Mouse (Mus musculus) 3T3-L1 (cell line): ENCODE data around the gene Reps1.
"Not testable (repeated sequence)": the region's sequence is repeated elsewhere in the genome, so short reads cannot be mapped to it uniquely, and the experiment has no call there.

Experiments
- DNase-seq: peaks from one replicate; pipeline ENCODE4 v3.0.0-alpha.2; 2015; ENCODE audit warnings: low read depth, low spot score

The Reps1 gene

DNA sequence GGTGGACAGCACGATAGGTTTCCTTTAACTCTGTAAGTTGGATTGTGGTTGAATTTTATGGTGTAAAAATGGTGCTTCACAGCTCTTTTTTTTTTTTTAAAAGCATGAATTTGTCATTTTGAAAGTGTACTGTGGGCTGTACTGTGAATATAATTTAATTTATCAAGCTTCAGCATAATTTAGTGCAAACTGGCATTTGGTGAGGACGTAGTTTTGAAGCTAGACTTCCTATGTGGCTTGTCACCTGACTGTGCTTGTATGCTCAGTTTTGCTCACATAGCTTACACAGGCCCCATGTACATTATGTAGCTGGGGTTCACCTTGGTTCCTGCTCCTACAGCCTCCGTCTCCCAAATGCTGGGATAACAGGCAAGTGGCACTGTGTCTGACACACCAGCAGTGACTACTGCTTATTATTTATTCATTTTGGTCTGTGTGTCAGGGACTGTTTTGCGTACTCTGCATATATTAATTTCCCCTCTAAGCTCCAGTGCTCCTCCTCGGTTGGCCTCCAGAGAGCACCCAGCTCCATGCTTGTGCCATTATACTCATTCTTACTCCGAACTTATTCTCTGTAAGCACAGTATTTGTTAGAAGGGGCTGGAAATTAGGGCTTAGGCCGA is 9.1 kb downstream of the Reps1 start:
- no peak for DNase-seq

DNA sequence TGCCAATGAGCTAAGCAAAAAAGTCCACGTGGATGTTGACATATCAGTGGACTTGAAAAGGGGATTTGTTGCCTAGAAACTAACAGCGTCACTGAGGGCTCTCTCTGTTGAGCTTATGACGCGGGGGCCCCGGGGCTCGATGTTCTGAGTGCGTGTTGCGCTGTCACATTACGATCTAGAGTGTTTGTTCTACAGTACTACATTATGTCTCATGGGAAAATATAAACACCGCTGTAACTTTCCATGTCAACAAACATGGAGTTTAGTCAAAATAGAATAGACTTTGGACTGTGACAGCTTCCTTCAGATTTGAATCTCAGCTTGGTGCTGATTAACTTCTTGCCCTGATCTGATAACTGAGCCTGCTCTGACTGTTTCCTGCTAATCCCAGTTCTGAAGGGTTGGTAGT is 10.4 kb downstream of the Reps1 start:
- no peak for DNase-seq

GRCm38 (mm10) chr10:18067761-18068446 is 12.2 kb downstream of the Reps1 start:
- DNase-seq, result no peak

DNA sequence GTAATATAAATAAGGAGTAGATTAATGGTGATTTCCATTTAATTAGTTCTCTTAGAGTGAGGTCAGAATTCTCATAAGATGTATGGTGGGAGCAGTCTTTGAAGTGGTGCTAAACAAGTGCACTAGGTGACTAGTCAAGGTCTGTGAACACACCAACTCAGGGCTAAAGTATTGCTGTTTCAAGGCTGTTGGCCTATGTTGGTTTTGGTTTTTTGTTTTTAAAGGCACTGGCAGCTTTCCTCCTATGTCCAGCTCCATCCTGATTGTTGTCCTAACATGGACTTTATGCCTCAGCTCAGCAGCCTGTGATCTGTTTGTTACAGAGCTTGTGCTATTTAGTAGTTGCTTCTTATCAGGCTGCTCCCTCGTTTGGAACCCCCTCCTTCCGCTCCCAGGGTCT is 13.2 kb downstream of the Reps1 start:
- no peak for DNase-seq

DNA sequence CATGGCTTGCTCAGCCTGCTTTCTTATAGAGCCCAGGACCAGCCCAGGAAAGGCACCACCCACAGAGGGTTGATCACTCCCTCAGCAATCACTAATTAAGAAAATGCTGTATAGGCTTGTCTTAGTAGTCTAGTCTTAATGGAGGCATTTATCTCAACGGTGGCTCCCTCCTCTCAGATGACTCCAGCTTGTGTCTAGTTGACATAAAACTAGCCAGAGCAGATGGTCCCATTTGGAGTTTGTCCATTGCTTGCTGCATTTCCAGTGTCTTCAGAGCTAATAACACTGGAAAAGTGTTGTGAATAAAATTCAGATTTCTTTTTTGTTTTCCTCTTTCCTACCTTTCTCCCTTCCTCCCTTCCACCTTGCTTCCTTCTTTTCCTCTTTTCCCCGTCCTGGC is 13.9 kb downstream of the Reps1 start:
- no peak for DNase-seq

- no peak for DNase-seq
These were observed 14.5 kb downstream of the Reps1 start for GRCm38 (mm10) chr10:18070144-18070543.

GRCm38 (mm10) chr10:18070616-18071015 is 15.0 kb downstream of the Reps1 start:
- no peak for DNase-seq

DNA sequence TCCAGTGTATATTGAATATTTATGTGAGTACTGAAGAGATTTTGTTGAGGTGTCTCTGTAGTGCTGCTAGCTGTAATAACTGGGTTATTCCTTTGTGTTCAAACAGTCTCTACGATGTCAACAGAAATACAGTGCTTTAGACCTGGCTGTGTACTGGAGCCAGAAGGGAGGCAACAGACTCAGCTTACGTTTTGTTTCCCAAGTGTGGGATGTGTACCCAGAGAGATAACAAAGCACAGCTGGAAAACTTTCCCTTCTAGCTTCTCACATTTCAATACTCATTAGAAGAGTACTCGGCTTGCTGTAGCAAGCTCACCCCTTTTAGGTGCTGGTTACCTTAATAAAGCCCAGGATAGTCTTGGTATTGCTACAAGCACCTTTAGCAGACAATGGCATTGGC is 17.2 kb downstream of the Reps1 start:
- no peak for DNase-seq

DNA sequence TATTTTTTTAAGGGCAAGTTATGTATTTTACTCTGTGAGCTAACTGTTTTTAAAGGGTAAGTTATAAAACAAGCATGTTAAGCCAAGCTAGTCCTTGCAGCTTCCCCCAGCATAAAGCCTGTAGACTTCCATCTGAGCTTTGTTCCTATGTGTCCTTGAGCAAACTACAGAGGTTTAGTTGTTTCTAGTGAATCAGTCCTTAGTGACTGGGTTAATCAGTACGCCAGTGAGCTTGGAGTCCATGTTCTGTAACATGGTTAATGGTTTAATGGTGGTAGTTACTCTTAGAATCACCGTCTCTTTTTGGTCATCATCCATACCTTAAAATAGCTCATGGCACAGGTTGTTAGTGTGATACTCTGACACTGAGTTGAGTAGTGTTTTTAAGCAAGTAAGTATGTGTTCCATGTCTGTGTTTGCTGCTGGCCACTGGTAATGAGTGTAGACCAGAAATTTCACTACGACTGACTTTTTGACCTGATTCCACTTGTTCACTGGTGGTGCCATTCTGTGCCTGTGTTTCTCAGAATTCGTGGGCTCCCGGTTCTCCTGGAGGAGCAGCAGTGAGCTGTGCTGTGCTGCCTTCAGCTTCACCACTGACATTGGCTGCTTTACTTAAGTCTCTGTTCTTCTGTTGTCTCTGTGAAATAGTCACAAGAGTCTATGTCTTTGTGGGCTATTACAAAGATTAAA is 18.9 kb downstream of the Reps1 start:
- DNase-seq, result no peak

DNA sequence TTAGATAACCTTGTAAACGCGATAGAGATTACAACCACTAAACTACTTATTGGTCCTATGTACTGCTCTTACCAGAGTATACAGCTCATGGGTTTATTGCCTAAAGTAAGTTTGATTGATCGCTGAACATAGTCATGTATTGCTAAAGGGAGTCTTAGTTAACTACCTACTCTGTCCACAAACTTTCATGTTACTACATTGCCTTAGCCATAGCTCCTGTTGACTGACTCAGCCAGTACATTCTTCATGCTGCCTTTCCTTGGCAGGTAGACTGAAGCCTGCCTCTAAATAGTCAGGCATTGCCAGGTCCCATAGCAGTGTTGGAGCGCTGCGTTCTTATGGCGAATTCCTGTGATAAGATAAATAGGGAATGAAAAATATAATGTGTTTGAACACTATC is 20.2 kb downstream of the Reps1 start:
- DNase-seq, result no peak

DNA sequence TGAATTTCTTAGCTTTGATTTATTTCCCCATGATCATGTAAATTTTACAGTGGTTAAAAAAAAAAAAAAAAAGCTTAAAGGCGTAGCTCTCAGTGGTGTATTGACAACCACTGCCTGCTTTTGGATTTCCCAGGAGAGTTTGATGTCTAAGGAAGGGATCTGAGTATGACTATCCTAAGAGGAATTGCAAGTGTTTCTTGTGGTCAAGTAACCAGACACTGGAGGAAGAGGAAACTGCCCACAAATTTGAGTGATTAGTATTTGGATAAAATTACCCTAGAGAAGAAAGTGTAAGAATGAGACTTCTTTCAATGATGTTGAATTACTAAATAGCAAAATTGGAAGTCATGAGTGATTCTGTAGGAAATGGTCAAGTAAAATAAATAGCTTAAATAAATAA is 25.9 kb downstream of the Reps1 start:
- peak; percentile 83 for DNase-seq

- DNase-seq, result peak; percentile 6
These were observed 27.1 kb downstream of the Reps1 start for GRCm38 (mm10) chr10:18082772-18083171.

GRCm38 (mm10) chr10:18090691-18091090 is 35.0 kb downstream of the Reps1 start:
- no peak for DNase-seq

GRCm38 (mm10) chr10:18102166-18102565 is 46.5 kb downstream of the Reps1 start:
- DNase-seq, result no peak

- DNase-seq, result peak; percentile 31
These were observed 51.8 kb downstream of the Reps1 start for GRCm38 (mm10) chr10:18107471-18107870.

DNA sequence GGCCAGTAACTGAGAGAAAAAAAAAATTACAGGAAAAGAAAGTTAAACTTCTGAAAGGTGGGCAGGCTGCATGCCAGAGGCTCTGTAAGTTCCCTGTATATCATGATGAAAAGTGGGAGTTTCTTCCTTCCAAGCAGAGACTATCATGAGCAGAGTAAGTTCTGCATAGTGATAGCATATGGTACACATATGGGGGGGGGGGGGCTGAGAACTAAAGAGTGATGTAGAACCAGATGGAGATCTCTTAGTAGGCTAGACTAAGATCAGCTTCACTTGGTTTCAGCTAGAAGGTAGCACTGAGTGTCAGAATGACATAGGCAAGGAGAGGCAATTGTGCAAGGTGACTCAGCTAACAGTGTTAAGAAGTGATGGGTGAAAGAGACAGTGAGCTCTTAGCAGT is 55.3 kb downstream of the Reps1 start:
- DNase-seq, result no peak

- DNase-seq, result no peak
These were observed 57.9 kb downstream of the Reps1 start for GRCm38 (mm10) chr10:18113473-18114093.

GRCm38 (mm10) chr10:18118336-18118735 is 62.7 kb downstream of the Reps1 start:
- DNase-seq, result no peak

DNA sequence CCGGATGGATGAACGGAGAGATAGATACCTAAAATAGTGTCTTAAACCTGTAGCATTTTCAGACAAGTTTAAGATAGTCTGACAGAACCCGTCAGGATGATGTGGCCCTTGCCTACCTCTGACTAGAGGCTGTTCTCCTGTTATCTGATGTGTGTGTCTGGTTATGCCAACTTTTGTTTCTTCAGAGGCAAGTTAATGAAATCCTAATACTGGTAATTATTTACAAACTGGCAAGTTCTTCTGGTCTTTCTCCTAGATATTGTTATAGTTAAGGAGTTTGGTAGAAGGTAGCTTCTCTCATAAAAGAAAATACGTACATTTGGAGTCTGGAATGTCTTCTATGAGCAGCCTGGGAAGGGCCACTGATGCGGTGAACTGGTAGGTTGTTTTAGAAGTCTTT is 74.6 kb downstream of the Reps1 start:
- DNase-seq, result no peak

- DNase-seq, result no peak
These were observed 76.3 kb downstream of the Reps1 start for GRCm38 (mm10) chr10:18131666-18132650.

- not testable (repeated sequence) for DNase-seq
These were observed 83.3 kb downstream of the Reps1 start for GRCm38 (mm10) chr10:18138853-18139503.
